Mouse (Mus musculus) forebrain, embryonic 15.5 days (tissue): ENCODE data around the gene Gm11444. TPM values are rescaled to one million over a fixed set of nuclear protein-coding genes. Genes with fewer than 3 reads are reported as not detected.
A peak's percentile ranks its signal among the peaks of the same experiment; 100 is the strongest.

Experiments used
- ATAC-seq: fragments of 200-750 bp; cut with Nextera tagmentation; replicated peaks from 2 replicates; pipeline ENCODE4 v1.8.0; 2017; ENCODE audit warnings: mild to moderate bottlenecking, moderate TSS enrichment, moderate library complexity
- H3K27ac ChIP-seq: fragments of 300-500 bp; sonication (generic); replicated peaks from 2 replicates; pipeline ENCODE4 v1.5.1; 2015; ENCODE audit warnings: mild to moderate bottlenecking, inconsistent platforms
- H3K27me3 ChIP-seq: fragments of 300-500 bp; sonication (generic); 2 replicates; pipeline ENCODE4 v1.6.1; 2015; ENCODE audit warnings: inconsistent platforms
- H3K36me3 ChIP-seq: fragments of 300-500 bp; sonication (generic); 2 replicates; pipeline ENCODE4 v1.6.1; 2015; ENCODE audit warnings: mild to moderate bottlenecking, inconsistent platforms
- H3K4me1 ChIP-seq: fragments of 300-500 bp; sonication (generic); 2 replicates; pipeline ENCODE4 v1.6.1; 2015; ENCODE audit warnings: inconsistent platforms
- H3K4me2 ChIP-seq: fragments of 300-500 bp; sonication (generic); replicated peaks from 2 replicates; pipeline ENCODE4 v1.6.1; 2015; ENCODE audit warnings: mild to moderate bottlenecking, inconsistent platforms
- H3K4me3 ChIP-seq: fragments of 300-500 bp; sonication (generic); 2 replicates; pipeline ENCODE4 v1.5.1; 2015; ENCODE audit warnings: mild to moderate bottlenecking, inconsistent platforms
- H3K9ac ChIP-seq: fragments of 300-500 bp; sonication (generic); replicated peaks from 2 replicates; pipeline ENCODE4 v1.6.1; 2015; ENCODE audit warnings: mild to moderate bottlenecking, inconsistent platforms
- H3K9me3 ChIP-seq: fragments of 300-500 bp; sonication (generic); 2 replicates; pipeline ENCODE4 v1.6.1; 2016; ENCODE audit warnings: inconsistent platforms
- WGBS: fragments of 180-500 bp; shearing (Covaris S2); methylation state at CpG from one replicate; pipeline ENCODE4 v1.1.7; 2015; ENCODE audit warnings: mixed read lengths; 5-methylcytosine and 5-hydroxymethylcytosine counted together
- polyA plus RNA-seq: library from polyadenylated mRNA; unstranded; fragments of >200 nt; fragmentation: Nextera tagmentation; extraction: Ambion mirVana; gene quantifications from 2 replicates; pipeline ENCODE4 v1.2.1, GENCODE M21; 2015

Gm11444 gene
- polyA plus RNA-seq, 1 experiment from 2014 or later: not detected

- Histone ChIP-seq H3K27me3 (peaks cover 94% of the 10 kb centered on the region), H3K27ac (no peak overlapping the region), H3K9me3 (no peaks in the 10 kb centered on the region), H3K9ac (no peak overlapping the region), H3K4me2 (no peak overlapping the region), H3K36me3 (no peaks in the 10 kb centered on the region), H3K4me1 (peaks cover 37% of the 10 kb centered on the region), H3K4me3 (peak overlapping the region; percentile 13)
- no peak for ATAC-seq
- 4% methylated on average over 20 of the region's 20 CpGs for WGBS
Measured at GRCm38 (mm10) chr11:85838424-85839257, 11.5 kb downstream of the Gm11444 start.

- Histone ChIP-seq H3K9me3 (no peaks in the 10 kb centered on the region), H3K4me2 (0 out of 2 replicates have a peak overlapping the region, but pooled peaks have one; percentile 2), H3K9ac (no peak overlapping the region), H3K36me3 (no peaks in the 10 kb centered on the region), H3K4me3 (peak overlapping the region; percentile 13), H3K4me1 (peaks cover 36% of the 10 kb centered on the region), H3K27ac (no peak overlapping the region), H3K27me3 (peaks cover 86% of the 10 kb centered on the region)
- ATAC-seq: no peak
- WGBS: 2% methylated on average over 59 of the region's 67 CpGs
Measured at GRCm38 (mm10) chr11:85837648-85838423, 12.3 kb downstream of the Gm11444 start.

- no peaks in the 10 kb centered on the region for H3K36me3 ChIP-seq
- H3K4me3 ChIP-seq: no peak overlapping the region; the same call in 1 of the 2 replicates
- no peak overlapping the region for H3K9ac ChIP-seq
- H3K4me1 ChIP-seq: peaks cover 36% of the 10 kb centered on the region
- no peaks in the 10 kb centered on the region for H3K9me3 ChIP-seq
- H3K27ac ChIP-seq: no peak overlapping the region
- under 1% methylated on average over 18 of the region's 18 CpGs for WGBS
- ATAC-seq: no peak
- no peak overlapping the region for H3K4me2 ChIP-seq
- H3K27me3 ChIP-seq: peaks cover 85% of the 10 kb centered on the region
Measured at GRCm38 (mm10) chr11:85837291-85837647, 12.9 kb downstream of the Gm11444 start.

GRCm38 (mm10) chr11:85836523-85837290 is 13.4 kb downstream of the Gm11444 start:
- Histone ChIP-seq H3K9ac (no peak overlapping the region), H3K9me3 (no peaks in the 10 kb centered on the region), H3K36me3 (no peaks in the 10 kb centered on the region), H3K27ac (no peak overlapping the region), H3K4me3 (no peak overlapping the region; the same call in 1 of the 2 replicates), H3K4me1 (peaks cover 39% of the 10 kb centered on the region), H3K27me3 (peaks cover 87% of the 10 kb centered on the region), H3K4me2 (no peak overlapping the region)
- no peak for ATAC-seq
- 2% methylated on average over 32 of the region's 32 CpGs for WGBS

GRCm38 (mm10) chr11:85835753-85836522 is 14.2 kb downstream of the Gm11444 start:
- ATAC-seq: no peak
- H3K9me3 ChIP-seq: no peaks in the 10 kb centered on the region
- H3K27ac ChIP-seq: no peak overlapping the region
- H3K4me2 ChIP-seq: no peak overlapping the region
- H3K9ac ChIP-seq: no peak overlapping the region
- no peak overlapping the region for H3K4me3 ChIP-seq
- peaks cover 88% of the 10 kb centered on the region for H3K27me3 ChIP-seq
- 4% methylated on average over 16 of the region's 16 CpGs for WGBS
- H3K36me3 ChIP-seq: no peaks in the 10 kb centered on the region
- peaks cover 37% of the 10 kb centered on the region for H3K4me1 ChIP-seq

GRCm38 (mm10) chr11:85835001-85835752 is 15.0 kb downstream of the Gm11444 start:
- Histone ChIP-seq H3K27me3 (peaks cover 88% of the 10 kb centered on the region), H3K4me3 (no peak overlapping the region), H3K9ac (no peak overlapping the region), H3K9me3 (no peaks in the 10 kb centered on the region), H3K27ac (no peak overlapping the region), H3K4me1 (peaks cover 34% of the 10 kb centered on the region), H3K4me2 (no peak overlapping the region), H3K36me3 (no peaks in the 10 kb centered on the region)
- 5% methylated on average over 9 of the region's 9 CpGs for WGBS
- no peak for ATAC-seq

- peaks cover 87% of the 10 kb centered on the region for H3K27me3 ChIP-seq
- peaks cover 40% of the 10 kb centered on the region for H3K4me1 ChIP-seq
- H3K9ac ChIP-seq: no peak overlapping the region
- 3% methylated on average over 17 of the region's 17 CpGs for WGBS
- H3K27ac ChIP-seq: no peak overlapping the region
- no peak overlapping the region for H3K4me2 ChIP-seq
- H3K4me3 ChIP-seq: no peak overlapping the region
- no peaks in the 10 kb centered on the region for H3K36me3 ChIP-seq
- no peaks in the 10 kb centered on the region for H3K9me3 ChIP-seq
- no peak for ATAC-seq
Measured at GRCm38 (mm10) chr11:85834386-85834931, 15.7 kb downstream of the Gm11444 start.

- H3K36me3 ChIP-seq: no peaks in the 10 kb centered on the region
- no peak overlapping the region for H3K4me2 ChIP-seq
- peaks cover 87% of the 10 kb centered on the region for H3K27me3 ChIP-seq
- no peak overlapping the region for H3K4me3 ChIP-seq
- peaks cover 43% of the 10 kb centered on the region for H3K4me1 ChIP-seq
- WGBS: 3% methylated on average over 11 of the region's 11 CpGs
- H3K27ac ChIP-seq: no peak overlapping the region
- ATAC-seq: no peak
- H3K9me3 ChIP-seq: no peaks in the 10 kb centered on the region
- no peak overlapping the region for H3K9ac ChIP-seq
Measured at GRCm38 (mm10) chr11:85833761-85834385, 16.3 kb downstream of the Gm11444 start.

GRCm38 (mm10) chr11:85833081-85833521 is 17.0 kb downstream of the Gm11444 start:
- WGBS: under 1% methylated on average over 54 of the region's 54 CpGs
- no peak for ATAC-seq
- Histone ChIP-seq H3K36me3 (no peaks in the 10 kb centered on the region), H3K27me3 (peaks cover 85% of the 10 kb centered on the region), H3K9me3 (no peaks in the 10 kb centered on the region), H3K9ac (no peak overlapping the region), H3K27ac (no peak overlapping the region), H3K4me1 (peaks cover 41% of the 10 kb centered on the region), H3K4me2 (peak overlapping the region; percentile 47), H3K4me3 (peak overlapping the region; percentile 32)

- Histone ChIP-seq H3K36me3 (no peaks in the 10 kb centered on the region), H3K27ac (no peak within 1 kb of the TSS), H3K9ac (no peak within 1 kb of the TSS), H3K4me1 (peaks cover 34% of the 10 kb centered on the region), H3K4me2 (peak within 1 kb of the TSS; percentile 47), H3K9me3 (no peaks in the 10 kb centered on the region), H3K27me3 (peaks cover 85% of the 10 kb centered on the region), H3K4me3 (peak within 1 kb of the TSS; percentile 32)
- under 1% methylated on average over 51 of the region's 52 CpGs for WGBS
- no peak for ATAC-seq
Measured at GRCm38 (mm10) chr11:85832231-85832924, 17.8 kb downstream of the Gm11444 start, which contains the start of gene Tbx2. Gene Tbx2 (plus strand): TSS chr11:85832551.
